Mouse (Mus musculus) c-Kit-positive CD71-negative TER-119-negative erythroid progenitor cells, embryonic 14.5 days (primary cell): ENCODE results near the gene 4430402I18Rik.

Experiments
- DNase-seq: peaks from one replicate; pipeline ENCODE4 v3.0.0-alpha.2; 2013; ENCODE audit warnings: low read depth

Gene 4430402I18Rik

DNA sequence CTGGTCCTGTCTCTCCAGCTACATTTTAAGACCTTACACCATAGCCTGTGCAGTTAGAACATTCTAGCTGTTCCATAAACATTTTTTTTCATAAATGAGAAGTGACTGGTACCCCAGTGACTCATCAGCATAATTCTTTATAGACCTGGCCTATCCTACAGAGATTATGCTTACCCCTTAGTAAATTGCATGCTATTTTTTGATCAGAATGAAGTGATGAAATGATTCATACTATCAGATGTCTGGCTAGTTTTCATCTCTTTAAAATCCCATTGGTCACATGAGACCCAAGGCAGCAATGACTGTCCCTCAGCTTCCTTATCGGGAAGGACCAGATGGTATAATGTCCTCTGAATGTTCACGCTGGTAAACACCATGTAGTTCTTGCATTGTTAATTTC is 66.8 kb downstream of the 4430402I18Rik start:
- DNase-seq: no peak

DNA sequence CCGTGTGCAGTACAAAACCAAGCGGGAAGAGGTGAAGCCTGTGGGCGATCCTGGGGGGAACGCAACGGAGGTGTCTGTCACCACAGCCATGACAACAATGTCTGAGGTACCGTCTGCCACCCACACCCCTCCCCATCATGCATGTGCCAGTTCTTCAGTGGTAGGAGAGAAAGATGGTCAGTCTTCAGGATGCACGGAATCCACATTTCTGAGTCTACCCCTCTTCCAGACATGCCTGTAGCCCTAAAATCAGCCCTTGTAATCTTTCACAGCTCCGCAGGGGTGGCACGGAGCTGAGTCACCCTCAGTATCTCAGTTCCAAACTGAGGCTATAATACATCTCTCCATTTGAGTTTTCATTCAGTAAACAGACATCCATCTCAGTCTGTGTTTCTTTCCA is 70.1 kb downstream of the 4430402I18Rik start:
- DNase-seq: no peak

DNA sequence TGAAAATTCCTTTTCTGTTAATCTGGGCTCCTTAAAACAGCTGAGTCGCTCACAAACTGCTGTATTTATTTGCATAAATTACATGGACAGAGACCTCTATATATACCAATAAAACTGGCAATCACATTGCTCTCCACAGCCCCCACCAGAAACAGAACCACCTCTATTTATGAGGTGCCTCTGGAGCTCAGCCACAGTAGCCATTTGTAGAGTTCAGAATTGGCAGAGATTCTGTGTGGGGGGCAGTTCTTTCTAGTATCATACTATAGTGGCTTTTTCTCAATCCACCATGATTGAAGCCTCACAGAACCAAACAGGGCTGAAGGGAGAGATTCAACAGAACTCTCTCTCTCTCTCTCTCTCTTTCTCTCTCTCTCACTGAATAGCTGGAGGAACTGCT is 71.0 kb downstream of the 4430402I18Rik start:
- DNase-seq: no peak

DNA sequence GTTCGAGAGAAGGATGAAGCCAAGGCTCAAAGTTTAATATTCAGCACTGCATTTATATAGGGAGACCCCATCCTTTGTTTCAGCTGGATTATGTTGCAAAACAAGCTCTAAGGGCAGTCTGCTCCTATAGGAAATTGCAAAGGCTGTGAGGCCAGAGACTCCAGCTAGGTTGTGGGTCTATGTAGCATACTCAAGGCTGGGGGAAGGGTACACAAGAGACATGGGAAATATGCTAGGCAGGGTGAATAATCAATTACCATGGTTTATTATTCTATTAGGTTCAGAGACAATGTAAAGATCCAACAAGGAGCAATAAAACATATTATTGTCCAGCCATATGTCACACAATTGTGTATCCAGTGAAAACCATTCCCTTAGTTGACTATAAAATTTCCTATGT is 75.7 kb downstream of the 4430402I18Rik start:
- no peak for DNase-seq

DNA sequence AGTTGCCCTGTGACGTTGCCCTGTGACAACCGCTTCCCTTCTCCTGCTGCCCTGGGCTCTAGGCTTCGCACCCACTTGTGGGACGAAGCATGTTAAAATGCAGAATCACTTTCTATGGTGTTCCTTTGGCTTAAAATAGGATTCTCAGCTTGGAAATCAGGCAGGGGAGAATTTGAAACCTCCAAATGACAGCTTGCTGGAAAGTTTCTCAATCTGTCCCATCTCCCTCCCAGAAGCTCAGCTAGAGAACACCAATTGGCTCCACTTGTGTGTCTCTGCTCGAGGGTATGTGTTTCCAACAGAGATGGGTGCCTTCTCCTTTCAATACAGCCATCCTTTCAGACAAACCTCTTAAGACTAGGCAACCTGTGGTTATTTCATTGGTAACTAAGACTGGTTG is 76.4 kb downstream of the 4430402I18Rik start:
- DNase-seq: no peak

DNA sequence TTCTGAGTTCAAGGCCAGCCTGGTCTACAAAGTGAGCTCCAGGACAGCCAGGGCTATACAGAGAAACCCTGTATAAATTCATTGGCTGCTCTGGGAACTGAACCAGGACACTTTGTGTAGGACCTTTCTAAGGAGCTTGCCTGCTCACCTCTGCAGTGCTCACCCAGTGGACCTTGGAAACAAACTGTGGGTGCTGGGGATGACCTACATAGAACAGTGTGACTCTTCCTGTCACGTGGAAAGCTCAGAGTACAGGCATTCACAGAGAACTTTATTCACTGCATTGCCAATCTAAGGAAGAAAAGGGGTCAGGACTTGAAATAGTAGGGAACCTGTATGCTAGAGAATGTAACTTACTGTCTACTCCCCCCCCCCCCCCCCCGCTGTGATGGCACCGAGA is 78.3 kb downstream of the 4430402I18Rik start:
- DNase-seq: no peak

DNA sequence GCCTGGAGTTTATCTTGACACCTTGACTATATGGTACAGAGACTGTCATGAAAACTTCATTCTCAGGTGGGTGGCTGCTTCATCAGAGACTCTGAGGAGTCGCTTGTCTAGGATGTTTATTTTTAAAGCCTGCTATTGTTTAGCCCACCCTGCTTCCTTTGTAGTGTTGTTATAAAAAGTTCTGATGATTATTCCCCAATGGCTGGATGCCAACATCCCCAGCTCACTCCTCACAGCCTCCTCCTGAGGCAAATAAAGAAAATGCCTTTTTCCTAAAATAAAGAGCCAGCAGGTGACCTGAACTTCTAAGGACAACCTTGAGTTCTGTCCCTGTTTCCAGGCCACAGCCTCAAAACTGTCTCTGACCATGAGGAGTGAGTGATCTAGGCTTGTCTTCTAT is 79.1 kb downstream of the 4430402I18Rik start:
- no peak for DNase-seq

DNA sequence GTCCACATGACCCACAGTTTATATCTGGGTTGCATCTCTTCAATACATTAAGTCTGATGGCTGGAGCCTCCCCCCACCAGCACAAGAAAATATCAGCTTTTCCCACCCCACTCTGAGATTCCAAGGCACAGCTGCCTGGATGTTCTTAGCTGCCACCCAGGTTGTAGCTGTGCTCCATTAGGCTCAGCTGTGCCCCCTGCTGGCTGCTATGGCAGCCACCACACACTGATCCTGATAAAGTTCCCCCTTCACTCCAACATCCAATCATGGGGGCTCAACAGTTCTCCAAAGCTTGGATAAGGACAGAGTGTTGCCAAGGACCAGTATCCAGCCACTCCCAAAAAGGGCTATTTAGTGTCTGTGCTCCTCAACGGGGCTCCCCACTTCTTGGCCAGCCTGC is 84.5 kb downstream of the 4430402I18Rik start:
- DNase-seq: peak; percentile 8

DNA sequence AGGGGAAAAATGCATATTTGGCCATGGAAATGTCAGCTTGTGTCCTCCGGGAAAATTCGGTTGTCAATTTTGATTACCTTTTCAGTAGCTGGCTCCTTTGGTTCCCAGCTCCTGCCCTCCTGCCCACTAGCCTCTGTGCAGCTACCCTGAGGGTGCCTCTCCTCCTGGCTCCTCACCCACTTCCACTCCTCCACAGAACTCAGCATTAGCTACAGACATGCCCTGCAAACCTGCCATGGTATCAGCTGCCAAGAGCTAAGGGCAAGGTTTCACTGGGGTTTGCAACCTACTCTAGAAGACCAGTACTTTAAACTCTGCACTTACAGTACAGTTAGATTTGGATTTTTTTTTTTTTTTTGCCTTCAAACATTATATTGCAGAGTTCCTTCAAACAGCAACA is 88.1 kb downstream of the 4430402I18Rik start:
- DNase-seq: no peak

DNA sequence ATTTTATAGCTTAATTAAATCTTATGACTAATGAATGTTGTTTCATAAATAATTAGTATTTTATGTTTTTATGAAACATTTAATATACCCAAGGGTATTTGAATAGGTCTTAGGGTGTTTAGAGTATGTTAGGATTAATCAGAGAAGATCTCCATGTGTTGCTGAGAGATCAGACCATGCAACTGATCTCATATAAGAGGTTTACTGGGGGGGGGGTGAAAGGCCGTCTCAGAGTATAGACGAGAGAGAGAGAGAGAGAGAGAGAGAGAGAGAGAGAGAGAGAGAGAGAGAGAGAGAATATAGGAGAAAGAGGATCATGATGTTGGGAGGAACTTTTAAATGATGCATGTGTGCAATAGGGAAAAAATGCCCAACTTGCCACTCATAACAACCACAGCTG is 97.2 kb downstream of the 4430402I18Rik start:
- DNase-seq: no peak

DNA sequence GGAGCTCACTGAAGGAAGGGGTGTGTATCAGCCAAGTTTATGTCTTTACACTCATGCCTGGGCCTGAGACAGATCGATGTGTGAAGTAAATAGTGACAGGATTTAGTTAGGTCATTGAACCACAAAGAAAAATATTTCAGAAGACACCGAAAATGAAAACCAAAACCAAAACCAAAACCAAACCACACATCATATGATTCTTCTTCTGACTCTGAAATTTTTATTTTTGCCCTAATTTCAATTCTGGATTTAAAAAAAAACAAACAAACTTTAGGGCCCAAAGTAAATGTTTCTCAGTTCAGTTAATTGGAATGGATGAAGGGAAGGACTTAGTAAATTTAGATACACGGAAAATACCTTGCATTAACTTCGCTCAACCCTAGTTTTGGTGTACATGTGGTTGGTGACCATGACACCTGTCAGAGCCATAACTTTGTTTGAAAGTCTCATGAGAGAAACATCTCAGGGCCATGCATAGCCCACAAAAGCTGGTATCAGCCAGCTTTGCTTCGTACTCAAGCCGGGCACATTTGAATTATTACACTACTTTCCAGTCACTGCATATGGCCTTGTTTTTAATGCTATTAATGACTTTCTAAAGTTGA is 98.2 kb downstream of the 4430402I18Rik start:
- no peak for DNase-seq

DNA sequence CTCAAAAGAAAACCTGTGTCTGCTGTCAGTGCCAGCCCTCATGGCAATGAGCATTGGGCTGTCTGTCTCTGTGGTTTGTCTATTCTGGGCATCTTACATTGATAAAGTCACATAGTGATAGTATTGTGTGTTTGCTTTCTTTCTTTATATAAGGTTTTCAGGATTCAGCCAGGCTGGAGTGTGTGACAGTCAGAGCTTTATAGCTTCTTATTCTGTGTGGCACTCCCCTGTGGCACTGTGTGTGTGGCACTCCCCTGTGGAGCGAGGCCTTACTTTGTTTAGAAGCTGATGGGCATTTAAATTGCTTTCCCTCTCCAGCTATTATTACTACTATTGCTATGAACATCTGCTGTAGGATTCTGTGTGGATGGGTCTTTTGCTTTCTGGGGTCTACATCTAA is 102.1 kb downstream of the 4430402I18Rik start:
- DNase-seq: no peak

DNA sequence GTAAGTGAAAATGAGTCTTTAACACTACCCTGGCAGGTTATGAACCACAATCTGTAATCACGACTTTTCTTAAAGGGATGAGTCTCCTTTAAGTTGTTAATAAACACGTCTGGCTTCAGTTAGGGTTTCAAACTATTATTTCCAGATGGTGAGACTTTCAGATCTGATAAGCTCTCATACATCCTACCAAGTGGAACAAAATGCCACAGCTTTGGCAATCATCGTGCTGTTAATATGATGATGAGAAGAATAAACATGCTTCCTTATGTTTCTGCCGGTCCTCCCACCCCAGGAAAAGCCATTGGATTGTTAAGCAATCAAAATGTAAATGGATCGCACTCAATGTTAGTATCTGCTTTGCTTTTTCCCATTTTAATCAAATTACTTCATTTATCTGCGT is 102.6 kb downstream of the 4430402I18Rik start:
- DNase-seq: no peak

DNA sequence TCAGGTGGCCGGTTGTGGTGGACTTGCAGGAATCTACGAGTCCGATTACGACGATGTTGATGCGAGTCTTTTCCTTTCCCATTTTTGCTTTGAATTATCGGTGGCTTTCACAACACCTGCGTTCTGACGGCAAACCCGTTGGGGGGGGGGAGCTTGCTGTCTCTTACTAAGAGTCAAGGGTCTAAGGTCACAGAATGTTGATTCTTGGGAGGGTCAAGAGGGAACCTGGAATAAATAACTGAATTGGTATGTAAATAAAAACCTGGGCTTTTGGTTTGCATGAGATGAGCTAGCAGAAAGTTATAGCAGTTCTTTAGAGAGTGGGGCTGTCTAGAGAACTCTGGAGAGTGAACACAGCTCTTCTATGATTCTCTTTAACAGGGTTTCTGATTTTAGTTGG is 104.0 kb downstream of the 4430402I18Rik start:
- DNase-seq: no peak

DNA sequence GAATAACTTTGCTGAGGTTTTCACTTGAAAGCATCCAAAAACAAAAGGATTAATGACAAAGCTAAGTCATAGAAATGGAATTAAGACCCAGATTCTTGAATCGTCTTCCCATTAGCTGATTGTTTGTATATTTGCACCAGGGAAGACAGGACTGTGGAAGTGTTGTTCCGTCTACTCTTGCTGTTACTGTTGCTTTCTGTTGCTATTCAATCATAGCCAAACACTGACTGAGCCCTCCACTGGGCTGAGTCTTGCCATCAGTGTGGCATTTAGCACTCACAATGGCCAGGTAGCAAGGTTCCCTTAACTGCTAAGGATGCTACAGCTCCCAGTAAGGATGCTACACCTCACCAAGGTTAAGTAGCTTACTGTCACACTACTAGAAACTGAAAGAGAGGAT is 107.4 kb downstream of the 4430402I18Rik start:
- no peak for DNase-seq

DNA sequence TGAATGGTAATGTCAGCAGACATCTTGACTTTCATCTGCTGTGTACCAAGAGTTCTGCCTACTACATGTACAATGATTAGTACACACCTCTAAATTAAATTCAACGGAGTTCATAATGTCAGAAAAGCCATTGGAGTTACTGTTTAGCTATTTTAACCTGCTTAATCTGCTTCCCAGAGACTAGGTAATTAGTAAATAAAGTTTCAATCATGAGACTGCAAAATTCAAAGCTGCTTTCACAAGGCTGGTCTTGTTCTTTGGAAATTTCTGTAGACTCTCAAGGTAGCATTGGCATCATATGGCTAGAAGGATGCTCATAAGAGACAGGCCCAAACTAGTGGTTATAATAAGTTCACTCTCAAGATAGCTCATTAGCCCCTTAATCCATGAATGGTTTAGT is 112.8 kb downstream of the 4430402I18Rik start:
- no peak for DNase-seq

DNA sequence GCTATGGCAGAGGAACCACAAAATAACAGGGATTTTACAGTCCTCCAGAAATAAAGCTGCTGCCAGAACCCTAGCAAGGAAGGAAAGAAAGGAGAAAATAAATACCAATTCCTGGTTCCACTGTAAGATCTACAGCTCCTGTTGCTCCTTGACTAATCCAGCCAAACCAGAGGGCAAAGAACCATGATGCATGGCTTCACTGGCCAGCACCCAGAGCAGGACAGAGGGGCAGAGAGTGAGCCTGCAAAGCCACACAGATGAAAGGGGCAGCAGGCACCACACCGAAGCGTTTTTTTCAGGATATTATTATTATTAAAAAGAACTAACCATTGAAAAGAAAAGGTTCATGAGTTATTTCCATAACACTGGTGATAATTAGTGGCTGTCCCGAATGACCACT is 115.6 kb downstream of the 4430402I18Rik start:
- DNase-seq: no peak

DNA sequence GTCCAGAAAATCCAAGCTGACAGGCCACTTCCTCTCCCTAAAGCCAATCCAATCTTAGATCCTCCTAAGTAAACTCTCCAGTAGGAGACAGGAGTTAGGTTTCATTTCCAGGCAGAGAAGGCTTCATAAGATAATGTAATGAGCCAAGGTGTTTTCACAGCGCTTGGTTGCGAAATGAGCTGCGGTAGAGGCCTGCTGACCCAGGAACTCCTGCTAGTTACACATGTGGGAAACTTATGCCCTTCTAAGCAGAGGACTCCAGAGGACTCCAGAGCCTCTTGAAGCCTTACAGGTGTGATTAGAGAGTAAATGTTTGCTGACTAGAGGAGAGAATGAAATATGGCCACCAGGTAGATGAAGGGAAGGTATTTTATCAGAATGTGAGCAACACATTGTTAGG is 117.1 kb downstream of the 4430402I18Rik start:
- DNase-seq: no peak

DNA sequence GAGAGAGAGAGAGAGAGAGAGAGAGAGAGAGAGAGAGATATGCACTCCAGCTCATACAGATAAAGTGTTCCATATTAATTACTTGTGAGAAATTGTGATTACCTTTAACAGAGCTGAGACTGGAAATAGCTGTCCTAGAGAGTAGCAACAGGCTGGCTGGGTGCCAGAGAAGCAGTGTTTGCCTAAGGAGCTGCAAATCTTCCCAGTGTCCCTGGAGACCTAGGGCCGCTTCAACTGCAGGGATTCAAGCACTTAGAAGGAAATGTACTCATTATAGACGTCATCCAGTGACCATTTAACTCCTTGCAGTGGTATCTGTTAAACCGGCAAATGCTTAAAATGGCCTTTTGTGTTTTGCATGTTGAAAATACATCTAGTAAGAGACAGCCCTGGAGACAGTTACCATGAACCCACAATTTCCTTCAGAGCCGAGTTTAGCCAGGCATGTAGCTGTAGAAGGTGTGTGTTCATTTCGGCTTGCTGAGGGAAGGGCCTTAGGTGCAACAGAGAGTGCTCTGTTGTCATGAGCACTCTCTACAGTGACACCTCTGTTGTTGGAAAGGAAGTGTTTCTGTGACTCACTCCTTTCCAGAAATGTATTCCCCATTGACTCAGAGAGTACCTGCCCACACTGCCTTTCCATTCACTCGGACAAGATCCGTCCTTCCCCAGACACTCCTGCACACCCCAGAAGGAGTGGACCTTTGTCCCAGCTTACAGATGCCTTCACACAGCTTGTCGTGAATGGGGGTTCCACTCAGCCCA is 122.5 kb downstream of the 4430402I18Rik start:
- DNase-seq: no peak
